Mouse (Mus musculus) heart, adult 2 months (tissue): ENCODE measurements around the gene Cldnd2. TPM values are rescaled to one million over a fixed set of nuclear protein-coding genes. Genes with fewer than 3 reads are reported as not detected.
A peak's percentile ranks its signal among the peaks of the same experiment; 100 is the strongest.

Experiments
- DNase-seq, 2 experiments: peaks; one replicate each; pipeline ENCODE4 v3.0.0; 2021
- H3K27ac ChIP-seq: fragments of 200-600 bp; 2 replicates; pipeline ENCODE4 v1.8.1; 2022
- H3K27me3 ChIP-seq: fragments of 200-500 bp; 2 replicates; pipeline ENCODE4 v1.6.1; 2012; ENCODE audit warnings: mild to moderate bottlenecking, low read length, inconsistent platforms, mixed read lengths; ENCODE audit not compliant: control insufficient read depth, insufficient read depth
- H3K36me3 ChIP-seq: fragments of 200-500 bp; 2 replicates; pipeline ENCODE4 v1.6.1; 2012; ENCODE audit warnings: low read length, inconsistent platforms; ENCODE audit not compliant: control insufficient read depth, insufficient read depth
- H3K4me1 ChIP-seq: fragments of 200-500 bp; 2 replicates; pipeline ENCODE4 v1.6.1; 2011; ENCODE audit warnings: low read length; ENCODE audit not compliant: control insufficient read depth, insufficient read depth
- H3K4me3 ChIP-seq: fragments of 200-600 bp; 2 replicates; pipeline ENCODE4 v1.8.1; 2022
- H3K79me2 ChIP-seq: fragments of 200-500 bp; replicated peaks from 2 replicates; pipeline ENCODE4 v1.6.1; 2012; ENCODE audit warnings: mild to moderate bottlenecking, inconsistent platforms, low read length, moderate library complexity, mixed read lengths; ENCODE audit not compliant: control insufficient read depth, insufficient read depth
- H3K9ac ChIP-seq: fragments of 200-500 bp; 2 replicates; pipeline ENCODE4 v1.6.1; 2012; ENCODE audit warnings: low read depth, mild to moderate bottlenecking, control low read depth, inconsistent platforms, low read length, mixed read lengths
- CTCF ChIP-seq: fragments of 200-600 bp; IDR thresholded peaks from 2 replicates; pipeline ENCODE4 v1.8.1; 2022; ENCODE audit warnings: antibody characterized with exemption, mild to moderate bottlenecking, moderate library complexity
- EP300 ChIP-seq: fragments of 200-500 bp; IDR thresholded peaks from 2 replicates; pipeline ENCODE4 v1.6.1; 2011; ENCODE audit warnings: low read depth, low read length, control low read depth; ENCODE audit not compliant: insufficient read depth
- POLR2A ChIP-seq: fragments of 200-500 bp; IDR thresholded peaks from 2 replicates; pipeline ENCODE4 v1.6.1; 2011; ENCODE audit warnings: mild to moderate bottlenecking, low read depth, low read length, control low read depth; ENCODE audit not compliant: insufficient read depth
- WGBS: fragments of 180-500 bp; shearing (Covaris S2); methylation state at CpG from one replicate; pipeline ENCODE4 v1.1.7; 2018; 5-methylcytosine and 5-hydroxymethylcytosine counted together
- intact Hi-C: fragments of 180-260 bp; cut with DNase I; formaldehyde crosslinking; loops from one replicate; pipeline ENCODE4 v1.15.1; 2025
- polyA plus RNA-seq: library from polyadenylated mRNA; depleted of rRNA; stranded (reverse); fragments of >200 nt; gene quantifications from 2 replicates; pipeline ENCODE4 v1.2.3, GENCODE M21; 2012
- total RNA-seq, 2 experiments: library from RNA; stranded (reverse); gene quantifications; 2 replicates each; pipeline ENCODE4 v1.2.3; 2021

Gene Cldnd2
- total and polyA plus RNA-seq, 3 experiments: not detected

- no peak for TF ChIP-seq CTCF
- TF ChIP-seq POLR2A: no peak
- no peak for TF ChIP-seq EP300
- no peaks in the 10 kb centered on the region for H3K36me3 ChIP-seq
- no peak for DNase-seq
- 83% methylated on average over 7 of the region's 7 CpGs for WGBS
- no peak overlapping the region for H3K4me3 ChIP-seq
- H3K27me3 ChIP-seq: no peaks in the 10 kb centered on the region
- H3K27ac ChIP-seq: no peak overlapping the region
- no peaks in the 10 kb centered on the region for H3K79me2 ChIP-seq
- no peak overlapping the region for H3K9ac ChIP-seq
- intact Hi-C loops: loop anchor here (10.0 kb wide), 1 partner anchor 179 kb away; no protein-coding TSS in a partner anchor
- no peaks in the 10 kb centered on the region; the same call in 1 of the 2 replicates for H3K4me1 ChIP-seq
Observed at GRCm38 (mm10) chr7:43463976-43464375, 23.4 kb downstream of the Cldnd2 start.

DNA sequence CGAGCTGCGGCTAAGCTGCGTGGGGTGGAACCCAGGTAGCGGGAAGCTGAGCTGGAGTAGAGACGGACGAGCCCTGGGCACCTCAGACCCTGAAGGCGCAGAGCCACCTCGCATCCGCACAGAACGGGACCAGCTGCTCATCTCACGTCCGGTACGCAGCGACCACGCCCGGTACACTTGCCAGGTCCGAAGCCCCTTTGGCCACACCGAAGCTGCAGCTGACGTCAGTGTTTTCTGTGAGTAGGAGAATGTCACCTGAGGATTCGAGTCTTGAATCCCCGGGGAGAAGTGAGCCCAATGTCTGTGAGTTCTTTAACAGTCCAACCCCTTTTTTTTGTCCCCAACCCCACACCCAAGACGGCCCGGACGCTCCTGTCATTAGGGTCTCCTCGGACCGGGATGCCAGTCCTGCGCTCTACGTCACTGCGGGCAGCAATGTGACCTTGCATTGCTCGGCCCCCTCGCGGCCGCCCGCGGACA, 24.3 kb downstream of the Cldnd2 start:
- WGBS: 11% methylated on average over 35 of the region's 35 CpGs
- peak; percentile 21 to 35 for DNase-seq
- H3K36me3 ChIP-seq: no peaks in the 10 kb centered on the region
- peak overlapping the region; percentile 60 for H3K4me3 ChIP-seq
- H3K9ac ChIP-seq: peak overlapping the region; percentile 57
- intact Hi-C loops: loop anchor here (5.0 to 10.0 kb wide), 2 partner anchors 112 to 180 kb away; partner anchors contain the start of gene Zfp719
- peak overlapping the region; percentile 26; the same call in 1 of the 2 replicates for H3K27ac ChIP-seq
- no peaks in the 10 kb centered on the region for H3K79me2 ChIP-seq
- no peaks in the 10 kb centered on the region for H3K27me3 ChIP-seq
- no peak for TF ChIP-seq POLR2A
- TF ChIP-seq CTCF: peak; percentile 59; the same call in 1 of the 2 replicates
- H3K4me1 ChIP-seq: no peaks in the 10 kb centered on the region; the same call in 1 of the 2 replicates

GRCm38 (mm10) chr7:43465344-43466098, 24.9 kb downstream of the Cldnd2 start:
- H3K27me3 ChIP-seq: no peaks in the 10 kb centered on the region
- TF ChIP-seq CTCF: no peak; the same call in none of the 2 replicates
- TF ChIP-seq POLR2A: 0 out of 2 replicates have a peak, but pooled peaks have one; percentile 30
- TF ChIP-seq EP300: no peak
- WGBS: under 1% methylated on average over 33 of the region's 33 CpGs
- no peaks in the 10 kb centered on the region; the same call in 1 of the 2 replicates for H3K4me1 ChIP-seq
- H3K36me3 ChIP-seq: no peaks in the 10 kb centered on the region
- intact Hi-C loops: loop anchor here (1.0 to 10.0 kb wide), 4 partner anchors 20 to 181 kb away; partner anchors contain the start of gene Zfp719
- no peaks in the 10 kb centered on the region for H3K79me2 ChIP-seq
- H3K4me3 ChIP-seq: peak overlapping the region; percentile 60
- H3K27ac ChIP-seq: peak overlapping the region; percentile 49
- DNase-seq: peak; percentile 88 to 92
- H3K9ac ChIP-seq: peak overlapping the region; percentile 60

DNA sequence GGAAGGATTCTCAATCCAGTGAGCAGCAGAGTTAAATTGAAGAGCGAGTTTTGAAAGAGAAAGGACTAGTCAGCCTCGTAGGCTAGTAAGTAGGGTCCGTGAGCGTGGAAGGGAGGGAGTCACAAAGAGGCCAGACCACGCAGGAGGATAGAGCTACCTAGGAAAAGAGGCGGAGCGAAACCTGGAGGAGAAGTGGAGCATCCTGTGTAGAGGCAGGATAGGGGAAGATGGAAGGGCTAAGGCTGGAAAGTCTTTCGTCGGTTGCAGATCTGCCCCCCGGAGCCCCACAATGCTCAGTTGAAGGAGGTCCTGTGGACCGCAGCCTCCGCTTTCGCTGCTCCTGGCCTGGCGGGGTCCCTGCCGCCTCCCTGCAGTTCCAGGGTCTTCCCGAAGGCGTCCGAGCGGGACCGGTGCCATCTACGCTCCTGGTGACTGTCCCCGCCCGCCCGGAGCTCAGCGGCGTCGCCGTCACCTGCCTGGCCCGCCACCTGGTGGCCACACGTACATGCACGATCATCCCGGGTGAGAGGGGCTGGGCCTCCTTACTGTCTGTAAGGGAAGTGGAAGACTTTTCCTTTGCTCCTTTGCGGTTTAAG, 25.6 kb downstream of the Cldnd2 start:
- intact Hi-C loops: loop anchor here (1.0 to 10.0 kb wide), 4 partner anchors 21 to 181 kb away; partner anchors contain the start of gene Zfp719
- DNase-seq: peak; percentile 86
- peak overlapping the region; percentile 49 for H3K27ac ChIP-seq
- under 1% methylated on average over 33 of the region's 33 CpGs for WGBS
- H3K9ac ChIP-seq: peak overlapping the region; percentile 60
- peak; percentile 96 for TF ChIP-seq CTCF
- 0 out of 2 replicates have a peak, but pooled peaks have one; percentile 22 for TF ChIP-seq EP300
- TF ChIP-seq POLR2A: no peak
- no peaks in the 10 kb centered on the region for H3K36me3 ChIP-seq
- H3K79me2 ChIP-seq: no peaks in the 10 kb centered on the region
- H3K27me3 ChIP-seq: no peaks in the 10 kb centered on the region
- H3K4me1 ChIP-seq: no peaks in the 10 kb centered on the region; the same call in 1 of the 2 replicates
- H3K4me3 ChIP-seq: peak overlapping the region; percentile 60

DNA sequence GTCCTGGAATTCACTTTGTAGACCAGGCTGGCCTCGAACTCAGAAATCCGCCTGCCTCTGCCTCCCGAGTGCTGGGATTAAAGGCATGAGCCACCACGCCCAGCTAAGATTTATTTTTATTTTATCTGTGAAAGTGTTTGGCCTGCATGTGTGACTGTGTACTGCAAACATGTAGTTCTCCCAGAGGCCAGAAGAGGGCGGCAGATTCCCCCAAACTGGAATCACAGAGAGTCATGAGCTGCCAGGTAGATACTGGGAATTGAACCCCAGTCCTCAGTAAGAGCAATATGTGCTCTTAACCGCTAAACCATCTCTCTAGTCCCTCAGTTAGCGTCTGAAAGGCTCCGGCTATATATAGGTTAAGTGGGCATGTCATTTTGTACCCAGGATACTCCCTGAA, 29.8 kb downstream of the Cldnd2 start:
- no peak overlapping the region for H3K4me3 ChIP-seq
- 50% methylated on average over 8 of the region's 8 CpGs for WGBS
- no peak overlapping the region for H3K9ac ChIP-seq
- no peaks in the 10 kb centered on the region; the same call in 1 of the 2 replicates for H3K4me1 ChIP-seq
- no peaks in the 10 kb centered on the region for H3K27me3 ChIP-seq
- intact Hi-C loops: no loop called here
- no peaks in the 10 kb centered on the region for H3K36me3 ChIP-seq
- no peaks in the 10 kb centered on the region for H3K79me2 ChIP-seq
- DNase-seq: no peak
- H3K27ac ChIP-seq: no peak overlapping the region
- TF ChIP-seq EP300 (no peak), POLR2A (no peak), CTCF (peak; percentile 67)
